Mouse (Mus musculus) hindbrain, postnatal 0 days (tissue): ENCODE data around the gene Mpz. TPM values are rescaled to one million over a fixed set of nuclear protein-coding genes. Genes with fewer than 3 reads are reported as not detected.

Source experiments
- ATAC-seq: fragments of 200-750 bp; cut with Nextera tagmentation; 2 replicates; pipeline ENCODE4 v1.8.0; 2017; ENCODE audit warnings: mild to moderate bottlenecking, moderate TSS enrichment, moderate library complexity
- DNase-seq: peaks from one replicate; pipeline ENCODE4 v3.0.0-alpha.2; 2015; ENCODE audit warnings: low spot score
- H3K27ac ChIP-seq: fragments of 300-500 bp; sonication (generic); 2 replicates; pipeline ENCODE4 v1.5.1; 2014; ENCODE audit warnings: mild to moderate bottlenecking
- H3K27me3 ChIP-seq: fragments of 300-500 bp; sonication (generic); 2 replicates; pipeline ENCODE4 v1.6.1; 2014; ENCODE audit warnings: low read length, mixed read lengths; ENCODE audit not compliant: insufficient read depth
- H3K36me3 ChIP-seq: fragments of 300-500 bp; sonication (generic); 2 replicates; pipeline ENCODE4 v1.6.1; 2014; ENCODE audit warnings: low read length, mixed read lengths; ENCODE audit not compliant: insufficient read depth
- H3K4me1 ChIP-seq: fragments of 300-500 bp; sonication (generic); 2 replicates; pipeline ENCODE4 v1.6.1; 2014; ENCODE audit warnings: antibody characterized with exemption, low read length, mixed read lengths; ENCODE audit not compliant: insufficient read depth
- H3K4me2 ChIP-seq: fragments of 300-500 bp; sonication (generic); 2 replicates; pipeline ENCODE4 v1.6.1; 2014; ENCODE audit warnings: low read depth, mild to moderate bottlenecking, low read length, moderate library complexity, mixed read lengths
- H3K4me3 ChIP-seq: fragments of 300-500 bp; sonication (generic); 2 replicates; pipeline ENCODE4 v1.5.1; 2014; ENCODE audit warnings: low read length
- H3K9ac ChIP-seq: fragments of 300-500 bp; sonication (generic); replicated peaks from 2 replicates; pipeline ENCODE4 v1.6.1; 2014; ENCODE audit warnings: mild to moderate bottlenecking, low read length, moderate library complexity, mixed read lengths
- H3K9me3 ChIP-seq: fragments of 300-500 bp; sonication (generic); 2 replicates; pipeline ENCODE4 v1.6.1; 2016; ENCODE audit warnings: low read length, mixed read lengths
- CTCF ChIP-seq: IDR thresholded peaks from 2 replicates; pipeline ENCODE4 v1.5.1; 2016; ENCODE audit warnings: antibody characterized with exemption, control low read depth, low read depth
- WGBS: fragments of 180-500 bp; shearing (Covaris S2); extraction: QIAGEN DNeasy Blood & Tissue Kit; methylation state at CpG from one replicate; pipeline ENCODE4 v1.1.7; 2014; 5-methylcytosine and 5-hydroxymethylcytosine counted together
- polyA plus RNA-seq: library from polyadenylated mRNA; unstranded; fragments of >200 nt; fragmentation: Nextera tagmentation; extraction: Ambion mirVana; gene quantifications from 2 replicates; pipeline ENCODE4 v1.2.1, GENCODE M21; 2015
- total RNA-seq: library from RNA; depleted of rRNA; stranded (reverse); fragments of >200 nt; gene quantifications from 2 replicates; pipeline ENCODE4 v1.2.3, GENCODE M21; 2014; rRNA removed

Mpz gene
- total and polyA plus RNA-seq, 2 experiments from 2014 or later: 4.8 to 5.9 TPM

GRCm38 (mm10) chr1:171199532-171199931, 49.0 kb downstream of the Mpz start:
- no peaks in the 10 kb centered on the region for H3K36me3 ChIP-seq
- no peak for TF ChIP-seq CTCF
- peaks cover 2% of the 10 kb centered on the region; the same call in 1 of the 2 replicates for H3K4me1 ChIP-seq
- DNase-seq (no peak), ATAC-seq (no peak)
- 53% methylated on average over 1 of the region's 1 CpGs for WGBS
- no peak overlapping the region for H3K27ac ChIP-seq
- H3K4me2 ChIP-seq: no peak overlapping the region
- H3K27me3 ChIP-seq: peaks cover 4% of the 10 kb centered on the region; the same call in 1 of the 2 replicates
- no peak overlapping the region for H3K4me3 ChIP-seq
- H3K9me3 ChIP-seq: no peaks in the 10 kb centered on the region
- no peak overlapping the region for H3K9ac ChIP-seq

GRCm38 (mm10) chr1:171200769-171201168, 50.3 kb downstream of the Mpz start:
- Histone ChIP-seq H3K36me3 (no peaks in the 10 kb centered on the region), H3K9ac (no peak overlapping the region), H3K27me3 (no peaks in the 10 kb centered on the region; the same call in 1 of the 2 replicates), H3K4me2 (no peak overlapping the region), H3K4me3 (no peak overlapping the region), H3K27ac (no peak overlapping the region), H3K4me1 (no peaks in the 10 kb centered on the region), H3K9me3 (no peaks in the 10 kb centered on the region)
- DNase-seq (no peak), ATAC-seq (no peak)
- WGBS: 95% methylated on average over 1 of the region's 1 CpGs
- no peak for TF ChIP-seq CTCF

- Histone ChIP-seq H3K4me1 (no peaks in the 10 kb centered on the region), H3K27ac (no peak overlapping the region), H3K9me3 (no peaks in the 10 kb centered on the region), H3K36me3 (no peaks in the 10 kb centered on the region), H3K4me3 (no peak overlapping the region), H3K4me2 (no peak overlapping the region), H3K27me3 (no peaks in the 10 kb centered on the region), H3K9ac (no peak overlapping the region)
- DNase-seq (no peak), ATAC-seq (no peak)
- WGBS: 60% methylated on average over 10 of the region's 11 CpGs
- no peak for TF ChIP-seq CTCF
These were observed 53.1 kb downstream of the Mpz start for GRCm38 (mm10) chr1:171203471-171204248.

- Histone ChIP-seq H3K9ac (no peak overlapping the region), H3K4me2 (no peak overlapping the region), H3K9me3 (no peaks in the 10 kb centered on the region), H3K27me3 (no peaks in the 10 kb centered on the region), H3K36me3 (no peaks in the 10 kb centered on the region), H3K4me1 (no peaks in the 10 kb centered on the region), H3K4me3 (no peak overlapping the region), H3K27ac (no peak overlapping the region)
- no peak for ATAC-seq
- TF ChIP-seq CTCF: no peak
- no peak for DNase-seq
- 72% methylated on average over 7 of the region's 7 CpGs for WGBS
These were observed 53.7 kb downstream of the Mpz start for GRCm38 (mm10) chr1:171204249-171204644.

- ATAC-seq (0 out of 2 replicates have a peak, but pooled peaks have one; percentile 27), DNase-seq (no peak)
- Histone ChIP-seq H3K27me3 (no peaks in the 10 kb centered on the region), H3K4me3 (no peak overlapping the region), H3K27ac (no peak overlapping the region), H3K9me3 (no peaks in the 10 kb centered on the region), H3K36me3 (no peaks in the 10 kb centered on the region), H3K9ac (no peak overlapping the region), H3K4me1 (no peaks in the 10 kb centered on the region), H3K4me2 (no peak overlapping the region)
- no peak for TF ChIP-seq CTCF
- 63% methylated on average over 6 of the region's 6 CpGs for WGBS
These were observed 55.4 kb downstream of the Mpz start for GRCm38 (mm10) chr1:171205704-171206493.

- no peak overlapping the region for H3K9ac ChIP-seq
- H3K9me3 ChIP-seq: no peaks in the 10 kb centered on the region
- H3K4me3 ChIP-seq: no peak overlapping the region
- WGBS: 18% methylated on average over 4 of the region's 4 CpGs
- H3K4me1 ChIP-seq: no peaks in the 10 kb centered on the region
- no peak for TF ChIP-seq CTCF
- H3K4me2 ChIP-seq: no peak overlapping the region
- no peaks in the 10 kb centered on the region for H3K27me3 ChIP-seq
- H3K36me3 ChIP-seq: no peaks in the 10 kb centered on the region
- DNase-seq: no peak
- no peak for ATAC-seq
- no peak overlapping the region for H3K27ac ChIP-seq
These were observed 58.9 kb downstream of the Mpz start for GRCm38 (mm10) chr1:171209409-171209808.

Other genes with a start within 250 kb of the Mpz start
- gene Fcrlb, start 237.8 kb upstream of the Mpz start, total RNA-seq: 0.68 and 0.86 TPM in 2 replicates
- gene Fcrlb, start 237.8 kb upstream of the Mpz start, polyA plus RNA-seq: 1.0 and 1.4 TPM in 2 replicates
- not detected in 2 replicates for gene Fcrla, start 223.1 kb upstream of the Mpz start, total RNA-seq
- gene Fcrla, start 223.1 kb upstream of the Mpz start, polyA plus RNA-seq: not detected in 2 replicates
- gene Fcgr2b, start 174.2 kb upstream of the Mpz start, total RNA-seq: 2.2 and 5.3 TPM in 2 replicates
- 3.6 and 4.3 TPM in 2 replicates for gene Fcgr2b, start 174.2 kb upstream of the Mpz start, polyA plus RNA-seq
- gene Fcgr4, start 131.8 kb upstream of the Mpz start, total RNA-seq: 0.58 TPM in 1 of 2 replicates, not detected in the other
- gene Fcgr4, start 131.8 kb upstream of the Mpz start, polyA plus RNA-seq: 0.55 and 0.71 TPM in 2 replicates
- gene Fcgr3, start 85.8 kb upstream of the Mpz start, total RNA-seq: 15.2 and 15.9 TPM in 2 replicates
- gene Fcgr3, start 85.8 kb upstream of the Mpz start, polyA plus RNA-seq: 14.1 and 15.5 TPM in 2 replicates
- 2.7 and 6.7 TPM in 2 replicates for gene Cfap126, start 36.8 kb upstream of the Mpz start, total RNA-seq
- gene Cfap126, start 36.8 kb upstream of the Mpz start, polyA plus RNA-seq: 12.2 and 15.3 TPM in 2 replicates
- 227 and 243 TPM in 2 replicates for gene Sdhc, start 108 bp upstream of the Mpz start, total RNA-seq
- 309 and 320 TPM in 2 replicates for gene Sdhc, start 108 bp upstream of the Mpz start, polyA plus RNA-seq
- gene Pcp4l1, start 45.6 kb downstream of the Mpz start, total RNA-seq: 19.4 and 23.5 TPM in 2 replicates
- 53.6 and 65.6 TPM in 2 replicates for gene Pcp4l1, start 45.6 kb downstream of the Mpz start, polyA plus RNA-seq
- gene Nr1i3, start 63.3 kb downstream of the Mpz start, total RNA-seq: not detected in 2 replicates
- gene Nr1i3, start 63.3 kb downstream of the Mpz start, polyA plus RNA-seq: 0.40 and 0.43 TPM in 2 replicates
- gene Tomm40l, start 71.8 kb downstream of the Mpz start, total RNA-seq: 44.2 and 53.6 TPM in 2 replicates
- gene Tomm40l, start 71.8 kb downstream of the Mpz start, polyA plus RNA-seq: 41.1 and 45.5 TPM in 2 replicates
- not detected in 2 replicates for gene Apoa2, start 74.3 kb downstream of the Mpz start, total RNA-seq
- gene Apoa2, start 74.3 kb downstream of the Mpz start, polyA plus RNA-seq: 8.1 and 8.8 TPM in 2 replicates
- gene Fcer1g, start 83.7 kb downstream of the Mpz start, total RNA-seq: 24.2 and 30.6 TPM in 2 replicates
- 31.4 and 34.6 TPM in 2 replicates for gene Fcer1g, start 83.7 kb downstream of the Mpz start, polyA plus RNA-seq
- gene Adamts4, start 99.7 kb downstream of the Mpz start, total RNA-seq: 7.4 and 8.9 TPM in 2 replicates
- 4.4 and 5.1 TPM in 2 replicates for gene Adamts4, start 99.7 kb downstream of the Mpz start, polyA plus RNA-seq
- 234 and 269 TPM in 2 replicates for gene Ndufs2, start 100.7 kb downstream of the Mpz start, total RNA-seq
- gene Ndufs2, start 100.7 kb downstream of the Mpz start, polyA plus RNA-seq: 279 and 286 TPM in 2 replicates
- gene B4galt3, start 119.6 kb downstream of the Mpz start, total RNA-seq: 80.5 and 101 TPM in 2 replicates
- 88.8 and 91.9 TPM in 2 replicates for gene B4galt3, start 119.6 kb downstream of the Mpz start, polyA plus RNA-seq
- gene Ppox, start 130.5 kb downstream of the Mpz start, total RNA-seq: 35.0 and 44.3 TPM in 2 replicates
- 32.4 and 34.3 TPM in 2 replicates for gene Ppox, start 130.5 kb downstream of the Mpz start, polyA plus RNA-seq
- 48.6 and 58.7 TPM in 2 replicates for gene Usp21, start 137.3 kb downstream of the Mpz start, total RNA-seq
- gene Usp21, start 137.3 kb downstream of the Mpz start, polyA plus RNA-seq: 71.7 and 73.3 TPM in 2 replicates
- 88.3 and 90.1 TPM in 2 replicates for gene Ufc1, start 144.3 kb downstream of the Mpz start, total RNA-seq
- gene Ufc1, start 144.3 kb downstream of the Mpz start, polyA plus RNA-seq: 142 and 146 TPM in 2 replicates
- 28.7 and 30.2 TPM in 2 replicates for gene Dedd, start 178.4 kb downstream of the Mpz start, total RNA-seq
- gene Dedd, start 178.4 kb downstream of the Mpz start, polyA plus RNA-seq: 38.4 and 39.9 TPM in 2 replicates
- 49.0 and 51.8 TPM in 2 replicates for gene Nit1, start 194.9 kb downstream of the Mpz start, total RNA-seq
- 44.7 and 45.9 TPM in 2 replicates for gene Nit1, start 194.9 kb downstream of the Mpz start, polyA plus RNA-seq
- 11.9 and 13.1 TPM in 2 replicates for gene Pfdn2, start 195.0 kb downstream of the Mpz start, total RNA-seq
- 136 and 140 TPM in 2 replicates for gene Pfdn2, start 195.0 kb downstream of the Mpz start, polyA plus RNA-seq
- 4.3 and 5.1 TPM in 2 replicates for gene Klhdc9, start 210.1 kb downstream of the Mpz start, total RNA-seq
- gene Klhdc9, start 210.1 kb downstream of the Mpz start, polyA plus RNA-seq: 5.3 and 7.8 TPM in 2 replicates
- 2.8 and 5.0 TPM in 2 replicates for gene Nectin4, start 219.4 kb downstream of the Mpz start, total RNA-seq
- gene Nectin4, start 219.4 kb downstream of the Mpz start, polyA plus RNA-seq: 3.8 and 4.9 TPM in 2 replicates
- gene Arhgap30, start 238.2 kb downstream of the Mpz start, total RNA-seq: 0.52 and 1.3 TPM in 2 replicates
- gene Arhgap30, start 238.2 kb downstream of the Mpz start, polyA plus RNA-seq: 0.77 and 0.84 TPM in 2 replicates